Mouse (Mus musculus) forebrain, embryonic 13.5 days (tissue): Measurements from ENCODE around the gene Cyp4f15. TPM values are rescaled to one million over a fixed set of nuclear protein-coding genes. Genes with fewer than 3 reads are reported as not detected.
"Not testable (repeated sequence)": the region's sequence is repeated elsewhere in the genome, so short reads cannot be mapped to it uniquely, and the experiment has no call there.

ENCODE experiments used
- ATAC-seq: fragments of 200-750 bp; cut with Nextera tagmentation; 2 replicates; pipeline ENCODE4 v1.8.0; 2017
- H3K27ac ChIP-seq: fragments of 300-500 bp; sonication (generic); 2 replicates; pipeline ENCODE4 v1.5.1; 2015; ENCODE audit warnings: inconsistent platforms, mild to moderate bottlenecking, moderate library complexity
- H3K27me3 ChIP-seq: fragments of 300-500 bp; sonication (generic); 2 replicates; pipeline ENCODE4 v1.6.1; 2015; ENCODE audit warnings: mild to moderate bottlenecking, inconsistent platforms
- H3K36me3 ChIP-seq: fragments of 300-500 bp; sonication (generic); 2 replicates; pipeline ENCODE4 v1.6.1; 2015; ENCODE audit warnings: mild to moderate bottlenecking, inconsistent platforms; ENCODE audit not compliant: poor library complexity, severe bottlenecking
- H3K4me1 ChIP-seq: fragments of 300-500 bp; sonication (generic); 2 replicates; pipeline ENCODE4 v1.6.1; 2015; ENCODE audit warnings: inconsistent platforms
- H3K4me2 ChIP-seq: fragments of 300-500 bp; sonication (generic); 2 replicates; pipeline ENCODE4 v1.6.1; 2015; ENCODE audit warnings: inconsistent platforms, mild to moderate bottlenecking, moderate library complexity
- H3K4me3 ChIP-seq: fragments of 300-500 bp; sonication (generic); 2 replicates; pipeline ENCODE4 v1.5.1; 2015; ENCODE audit warnings: mild to moderate bottlenecking, inconsistent platforms
- H3K9ac ChIP-seq: fragments of 300-500 bp; sonication (generic); 2 replicates; pipeline ENCODE4 v1.6.1; 2015; ENCODE audit warnings: mild to moderate bottlenecking, inconsistent platforms
- H3K9me3 ChIP-seq: fragments of 300-500 bp; sonication (generic); replicated peaks from 2 replicates; pipeline ENCODE4 v1.6.1; 2016; ENCODE audit warnings: inconsistent platforms
- WGBS: fragments of 180-500 bp; shearing (Covaris S2); methylation state at CpG from one replicate; pipeline ENCODE4 v1.1.7; 2015; 5-methylcytosine and 5-hydroxymethylcytosine counted together
- polyA plus RNA-seq: library from polyadenylated mRNA; unstranded; fragments of >200 nt; fragmentation: Nextera tagmentation; extraction: Ambion mirVana; gene quantifications from 2 replicates; pipeline ENCODE4 v1.2.1, GENCODE M21; 2015

Cyp4f15 gene
- polyA plus RNA-seq, 1 experiment from 2014 or later: 0.84 TPM

- H3K4me3 ChIP-seq: no peak overlapping the region
- no peak overlapping the region for H3K9ac ChIP-seq
- no peaks in the 10 kb centered on the region for H3K36me3 ChIP-seq
- H3K4me2 ChIP-seq: no peak overlapping the region
- ATAC-seq: no peak
- no peaks in the 10 kb centered on the region for H3K4me1 ChIP-seq
- H3K27me3 ChIP-seq: no peaks in the 10 kb centered on the region
- H3K27ac ChIP-seq: no peak overlapping the region
- no peaks in the 10 kb centered on the region for H3K9me3 ChIP-seq
- WGBS: 97% methylated on average over 1 of the region's 1 CpGs
Measured at GRCm38 (mm10) chr17:32690959-32691358, 5.5 kb downstream of the Cyp4f15 start.

- H3K4me3 ChIP-seq: no peak overlapping the region
- no peak overlapping the region for H3K9ac ChIP-seq
- 0 out of 2 replicates have a peak overlapping the region, but pooled peaks have one; percentile 1 for H3K4me2 ChIP-seq
- peaks cover 15% of the 10 kb centered on the region for H3K9me3 ChIP-seq
- H3K36me3 ChIP-seq: no peaks in the 10 kb centered on the region
- WGBS: 46% methylated on average over 22 of the region's 22 CpGs
- no peaks in the 10 kb centered on the region for H3K4me1 ChIP-seq
- no peak for ATAC-seq
- no peaks in the 10 kb centered on the region for H3K27me3 ChIP-seq
- H3K27ac ChIP-seq: no peak overlapping the region
Measured at GRCm38 (mm10) chr17:32702826-32703225, 17.4 kb downstream of the Cyp4f15 start.

GRCm38 (mm10) chr17:32710541-32710940 lies 25.1 kb downstream of the Cyp4f15 start:
- H3K4me2 ChIP-seq, H3K36me3 ChIP-seq, ATAC-seq, H3K27me3 ChIP-seq, H3K27ac ChIP-seq, H3K9ac ChIP-seq, H3K4me1 ChIP-seq, H3K4me3 ChIP-seq: not testable (repeated sequence)
- peaks cover 10% of the 10 kb centered on the region for H3K9me3 ChIP-seq

- H3K4me2 ChIP-seq, H3K4me3 ChIP-seq, H3K9me3 ChIP-seq, H3K36me3 ChIP-seq, H3K27me3 ChIP-seq, H3K9ac ChIP-seq, H3K27ac ChIP-seq, H3K4me1 ChIP-seq, ATAC-seq: not testable (repeated sequence)
- 89% methylated on average over 1 of the region's 1 CpGs for WGBS
Measured at GRCm38 (mm10) chr17:32722151-32722550, 36.7 kb downstream of the Cyp4f15 start.

GRCm38 (mm10) chr17:32722771-32723170 lies 37.3 kb downstream of the Cyp4f15 start:
- Histone ChIP-seq H3K4me1 (no peaks in the 10 kb centered on the region), H3K9me3 (peaks cover 6% of the 10 kb centered on the region; the same call in 1 of the 2 replicates), H3K36me3 (no peaks in the 10 kb centered on the region), H3K27ac (no peak overlapping the region), H3K4me3 (no peak overlapping the region), H3K27me3 (no peaks in the 10 kb centered on the region), H3K9ac (no peak overlapping the region), H3K4me2 (no peak overlapping the region)
- 70% methylated on average over 7 of the region's 7 CpGs for WGBS
- ATAC-seq: no peak

GRCm38 (mm10) chr17:32726360-32726759 lies 40.9 kb downstream of the Cyp4f15 start:
- not testable (repeated sequence) for H3K9ac ChIP-seq, H3K4me3 ChIP-seq, H3K27ac ChIP-seq, ATAC-seq, H3K27me3 ChIP-seq, H3K36me3 ChIP-seq, H3K4me2 ChIP-seq, H3K9me3 ChIP-seq, H3K4me1 ChIP-seq

- Histone ChIP-seq H3K27ac (no peak overlapping the region), H3K4me1 (no peaks in the 10 kb centered on the region)
- no peak for ATAC-seq
Measured at GRCm38 (mm10) chr17:32729029-32729428, 43.6 kb downstream of the Cyp4f15 start.

GRCm38 (mm10) chr17:32738406-32738805 lies 53.0 kb downstream of the Cyp4f15 start:
- Histone ChIP-seq H3K4me3 (no peak overlapping the region), H3K9me3 (no peaks in the 10 kb centered on the region), H3K27ac (no peak overlapping the region), H3K9ac (no peak overlapping the region), H3K4me1 (no peaks in the 10 kb centered on the region), H3K36me3 (no peaks in the 10 kb centered on the region), H3K4me2 (no peak overlapping the region), H3K27me3 (no peaks in the 10 kb centered on the region)
- 92% methylated on average over 1 of the region's 1 CpGs for WGBS
- ATAC-seq: no peak

More at GRCm38 (mm10) chr17:32729029-32729428, 43.6 kb downstream of the Cyp4f15 start:
- Histone ChIP-seq H3K9ac (no peak overlapping the region), H3K4me2 (no peak overlapping the region), H3K36me3 (no peaks in the 10 kb centered on the region), H3K27me3 (no peaks in the 10 kb centered on the region), H3K9me3 (no peaks in the 10 kb centered on the region; the same call in 1 of the 2 replicates), H3K4me3 (no peak overlapping the region)
- WGBS: 72% methylated on average over 3 of the region's 3 CpGs

GRCm38 (mm10) chr17:32741057-32741456 lies 55.6 kb downstream of the Cyp4f15 start:
- Histone ChIP-seq H3K4me1 (no peaks in the 10 kb centered on the region), H3K27ac (no peak overlapping the region), H3K9ac (no peak overlapping the region), H3K4me2 (no peak overlapping the region), H3K27me3 (no peaks in the 10 kb centered on the region), H3K36me3 (no peaks in the 10 kb centered on the region), H3K4me3 (no peak overlapping the region), H3K9me3 (no peaks in the 10 kb centered on the region)
- ATAC-seq: no peak
- WGBS: 0% methylated on average over 1 of the region's 1 CpGs

GRCm38 (mm10) chr17:32750611-32751010 lies 65.2 kb downstream of the Cyp4f15 start:
- H3K4me3 ChIP-seq: no peak overlapping the region
- no peaks in the 10 kb centered on the region for H3K9me3 ChIP-seq
- no peaks in the 10 kb centered on the region for H3K27me3 ChIP-seq
- no peaks in the 10 kb centered on the region for H3K4me1 ChIP-seq
- H3K9ac ChIP-seq: no peak overlapping the region
- H3K4me2 ChIP-seq: no peak overlapping the region
- H3K27ac ChIP-seq: no peak overlapping the region
- ATAC-seq: no peak
- WGBS: 62% methylated on average over 5 of the region's 5 CpGs
- no peaks in the 10 kb centered on the region for H3K36me3 ChIP-seq

Other genes starting within 250 kb of the Cyp4f15 start
- 0.17 and 0.35 TPM in 2 replicates for gene Cyp4f39, start 232.9 kb upstream of the Cyp4f15 start, polyA plus RNA-seq
- gene Cyp4f17, start 179.6 kb upstream of the Cyp4f15 start, polyA plus RNA-seq: 7.0 and 7.8 TPM in 2 replicates
- gene Cyp4f16, start 149.1 kb upstream of the Cyp4f15 start, polyA plus RNA-seq: 21.1 and 21.4 TPM in 2 replicates
- 0.64 TPM in 1 of 2 replicates, not detected in the other for gene Cyp4f37, start 64.3 kb upstream of the Cyp4f15 start, polyA plus RNA-seq
- gene Cyp4f40, start 26.7 kb upstream of the Cyp4f15 start, polyA plus RNA-seq: not detected in 2 replicates
- 42.7 and 53.4 TPM in 2 replicates for gene Zfp871, start 102.7 kb downstream of the Cyp4f15 start, polyA plus RNA-seq
- gene Zfp811, start 124.3 kb downstream of the Cyp4f15 start, polyA plus RNA-seq: 38.7 and 42.4 TPM in 2 replicates
- 19.0 and 19.2 TPM in 2 replicates for gene Zfp799, start 144.6 kb downstream of the Cyp4f15 start, polyA plus RNA-seq
- 6.1 and 7.8 TPM in 2 replicates for gene Zfp870, start 206.0 kb downstream of the Cyp4f15 start, polyA plus RNA-seq
- gene Cyp4f14, start 231.7 kb downstream of the Cyp4f15 start, polyA plus RNA-seq: not detected in 2 replicates